Mouse (Mus musculus) limb, embryonic 11.5 days (tissue): Measurements from ENCODE around the gene Ppil1. TPM values are rescaled to one million over a fixed set of nuclear protein-coding genes. Genes with fewer than 3 reads are reported as not detected.
"Not testable (repeated sequence)": the region's sequence is repeated elsewhere in the genome, so short reads cannot be mapped to it uniquely, and the experiment has no call there.

Experiments used
- ATAC-seq: fragments of 200-750 bp; cut with Nextera tagmentation; 2 replicates; pipeline ENCODE4 v1.8.0; 2017; ENCODE audit warnings: low read depth; ENCODE audit not compliant: insufficient number of reproducible peaks, low FRiP score, low TSS enrichment
- DNase-seq: peaks from one replicate; pipeline ENCODE4 v3.0.0-alpha.2; 2015; ENCODE audit warnings: low spot score
- H3K27ac ChIP-seq: fragments of 300-500 bp; sonication (generic); replicated peaks from 2 replicates; pipeline ENCODE4 v1.5.1; 2014; ENCODE audit warnings: low read depth, mild to moderate bottlenecking, low read length
- H3K27me3 ChIP-seq: fragments of 300-500 bp; sonication (generic); 2 replicates; pipeline ENCODE4 v1.6.1; 2014; ENCODE audit warnings: mild to moderate bottlenecking, low read length, mixed read lengths; ENCODE audit not compliant: control insufficient read depth, insufficient read depth
- H3K36me3 ChIP-seq: fragments of 300-500 bp; sonication (generic); 2 replicates; pipeline ENCODE4 v1.6.1; 2014; ENCODE audit warnings: mild to moderate bottlenecking, low read length, moderate library complexity, mixed read lengths; ENCODE audit not compliant: control insufficient read depth, insufficient read depth
- H3K4me1 ChIP-seq: fragments of 300-500 bp; sonication (generic); 2 replicates; pipeline ENCODE4 v1.6.1; 2014; ENCODE audit warnings: low read length, mixed read lengths; ENCODE audit not compliant: control insufficient read depth, insufficient read depth
- H3K4me2 ChIP-seq: fragments of 300-500 bp; sonication (generic); 2 replicates; pipeline ENCODE4 v1.6.1; 2014; ENCODE audit warnings: low read depth, mild to moderate bottlenecking, moderate library complexity; ENCODE audit not compliant: severe bottlenecking
- H3K4me3 ChIP-seq: fragments of 300-500 bp; sonication (generic); 2 replicates; pipeline ENCODE4 v1.5.1; 2014; ENCODE audit warnings: low read depth, low read length
- H3K9ac ChIP-seq: fragments of 300-500 bp; sonication (generic); 2 replicates; pipeline ENCODE4 v1.6.1; 2014; ENCODE audit warnings: mild to moderate bottlenecking, low read length
- H3K9me3 ChIP-seq: fragments of 300-500 bp; sonication (generic); 2 replicates; pipeline ENCODE4 v1.6.1; 2016; ENCODE audit warnings: low read length; ENCODE audit not compliant: control insufficient read depth
- WGBS: fragments of 180-500 bp; shearing (Covaris S2); extraction: QIAGEN DNeasy Blood & Tissue Kit; methylation state at CpG from one replicate; pipeline ENCODE4 v1.1.7; 2014; 5-methylcytosine and 5-hydroxymethylcytosine counted together
- polyA plus RNA-seq: library from polyadenylated mRNA; unstranded; fragments of >200 nt; fragmentation: Nextera tagmentation; extraction: Ambion mirVana; gene quantifications from 2 replicates; pipeline ENCODE4 v1.2.1, GENCODE M21; 2014

The Ppil1 gene
- polyA plus RNA-seq, 1 experiment from 2014 or later, result 201 TPM

DNA sequence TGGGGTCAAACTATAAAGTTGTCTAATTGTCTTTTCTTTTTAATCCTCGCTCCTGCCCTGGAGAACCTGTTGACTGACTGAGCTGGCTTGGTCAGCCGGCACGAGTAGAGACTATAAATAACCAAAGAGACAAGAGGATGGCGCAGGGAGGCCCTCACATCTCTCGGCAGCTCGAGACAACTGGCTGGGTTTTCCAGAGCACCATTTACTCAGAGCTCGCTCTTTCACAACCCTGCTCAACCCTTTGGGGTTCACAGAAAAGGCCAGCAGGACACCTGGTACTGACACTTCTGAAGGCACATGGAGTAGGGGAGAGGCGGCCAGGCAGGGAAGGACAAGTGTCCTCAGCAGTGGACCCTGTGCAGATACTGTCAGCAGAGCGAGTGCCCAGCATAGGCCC, 10.3 kb downstream of the Ppil1 start:
- Histone ChIP-seq H3K36me3 (peaks cover 34% of the 10 kb centered on the region), H3K27ac (no peak overlapping the region), H3K27me3 (no peaks in the 10 kb centered on the region), H3K4me3 (no peak overlapping the region), H3K4me2 (no peak overlapping the region), H3K4me1 (no peaks in the 10 kb centered on the region; the same call in 1 of the 2 replicates), H3K9me3 (no peaks in the 10 kb centered on the region), H3K9ac (no peak overlapping the region)
- 70% methylated on average over 9 of the region's 9 CpGs for WGBS
- ATAC-seq (no peak), DNase-seq (no peak)

DNA sequence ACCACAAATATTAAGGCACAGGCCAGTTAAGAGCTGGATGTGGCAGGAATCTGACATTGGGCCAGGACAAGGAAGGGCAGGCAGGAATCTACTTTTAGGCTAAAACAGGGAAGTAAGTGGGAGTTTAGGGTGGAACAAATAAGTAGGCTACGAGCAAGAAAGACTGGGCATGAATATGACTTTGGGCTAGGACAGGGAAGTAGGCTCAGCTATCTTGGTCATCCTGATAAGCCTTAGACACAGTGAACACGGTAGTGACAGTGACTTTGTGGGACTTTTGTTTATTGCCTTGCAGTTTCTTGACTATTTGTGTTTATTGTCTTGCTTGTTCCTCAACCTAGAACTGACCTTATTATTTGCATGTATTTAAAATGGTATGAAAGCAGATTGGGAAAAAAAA, 10.8 kb downstream of the Ppil1 start:
- no peaks in the 10 kb centered on the region; the same call in 1 of the 2 replicates for H3K4me1 ChIP-seq
- H3K27ac ChIP-seq, result no peak overlapping the region
- no peaks in the 10 kb centered on the region for H3K9me3 ChIP-seq
- 87% methylated on average over 2 of the region's 2 CpGs for WGBS
- no peaks in the 10 kb centered on the region for H3K27me3 ChIP-seq
- DNase-seq (no peak), ATAC-seq (no peak)
- H3K4me3 ChIP-seq, result no peak overlapping the region
- peaks cover 34% of the 10 kb centered on the region for H3K36me3 ChIP-seq
- H3K4me2 ChIP-seq, result no peak overlapping the region
- no peak overlapping the region for H3K9ac ChIP-seq

DNA sequence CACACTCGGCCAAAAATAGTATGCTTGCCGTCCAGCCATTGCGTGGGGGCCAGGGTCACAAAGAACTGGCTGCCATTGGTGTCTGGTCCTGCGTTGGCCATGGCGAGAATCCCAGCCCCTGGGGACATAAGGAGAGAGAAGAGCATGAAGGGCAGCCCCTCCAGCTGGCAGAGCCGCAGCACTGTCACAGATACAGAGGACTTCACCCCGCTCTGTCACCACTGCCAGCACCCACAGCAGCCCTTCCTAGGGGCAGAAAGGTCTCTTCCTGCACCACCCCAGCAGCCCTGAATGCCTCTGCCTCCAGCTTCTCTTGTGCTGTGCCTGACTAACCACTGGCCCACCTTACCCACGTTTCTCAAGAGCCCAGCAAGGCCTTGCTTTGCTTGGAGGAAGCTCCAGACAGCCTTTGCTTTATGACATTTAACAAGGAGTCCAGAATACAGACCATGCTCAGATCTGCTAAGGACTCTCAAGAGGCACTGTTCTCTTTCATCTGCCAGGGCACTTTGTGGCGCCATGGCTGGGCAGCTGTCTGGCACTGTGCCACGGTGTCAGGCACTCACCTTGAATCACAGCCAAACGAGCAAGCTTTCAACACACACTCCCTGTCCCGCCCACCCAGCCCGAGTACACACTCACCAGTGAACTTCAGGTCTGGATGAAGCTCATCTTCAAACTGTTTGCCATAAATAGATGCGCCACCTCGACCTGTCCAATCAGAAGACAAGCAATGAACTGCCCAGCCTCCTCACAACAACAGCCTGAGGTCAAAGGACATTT, 12.2 kb downstream of the Ppil1 start:
- DNase-seq (no peak), ATAC-seq (no peak)
- 89% methylated on average over 15 of the region's 15 CpGs for WGBS
- H3K9ac ChIP-seq, result no peak overlapping the region
- H3K4me1 ChIP-seq, result no peaks in the 10 kb centered on the region; the same call in 1 of the 2 replicates
- H3K36me3 ChIP-seq, result peaks cover 27% of the 10 kb centered on the region
- H3K4me2 ChIP-seq, result no peak overlapping the region
- no peaks in the 10 kb centered on the region for H3K9me3 ChIP-seq
- no peak overlapping the region for H3K4me3 ChIP-seq
- no peaks in the 10 kb centered on the region for H3K27me3 ChIP-seq
- H3K27ac ChIP-seq, result no peak overlapping the region

DNA sequence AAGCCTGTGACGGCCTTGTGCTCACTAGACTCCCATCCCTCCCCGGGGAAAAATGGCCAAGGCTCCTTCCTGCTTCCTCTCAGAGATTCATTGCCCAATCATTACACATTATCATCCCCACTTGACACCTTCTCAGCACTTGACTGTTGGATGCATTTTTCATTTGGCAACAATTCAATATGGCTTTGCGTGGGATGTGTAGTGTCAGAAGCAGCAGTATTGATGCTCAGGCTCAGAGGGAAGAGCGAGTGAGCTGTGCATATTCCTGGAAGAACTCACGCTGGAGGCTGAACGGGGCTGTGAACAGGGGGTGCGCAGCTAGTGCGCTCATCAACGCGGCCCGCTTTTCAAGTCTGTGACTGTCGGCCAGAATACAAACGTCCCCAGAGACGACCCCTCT, 13.0 kb downstream of the Ppil1 start:
- H3K4me2 ChIP-seq, H3K27me3 ChIP-seq, ATAC-seq, H3K9me3 ChIP-seq, H3K4me3 ChIP-seq, DNase-seq, H3K27ac ChIP-seq, H3K4me1 ChIP-seq, H3K9ac ChIP-seq: not testable (repeated sequence)
- H3K36me3 ChIP-seq, result peaks cover 25% of the 10 kb centered on the region
- 88% methylated on average over 14 of the region's 14 CpGs for WGBS

DNA sequence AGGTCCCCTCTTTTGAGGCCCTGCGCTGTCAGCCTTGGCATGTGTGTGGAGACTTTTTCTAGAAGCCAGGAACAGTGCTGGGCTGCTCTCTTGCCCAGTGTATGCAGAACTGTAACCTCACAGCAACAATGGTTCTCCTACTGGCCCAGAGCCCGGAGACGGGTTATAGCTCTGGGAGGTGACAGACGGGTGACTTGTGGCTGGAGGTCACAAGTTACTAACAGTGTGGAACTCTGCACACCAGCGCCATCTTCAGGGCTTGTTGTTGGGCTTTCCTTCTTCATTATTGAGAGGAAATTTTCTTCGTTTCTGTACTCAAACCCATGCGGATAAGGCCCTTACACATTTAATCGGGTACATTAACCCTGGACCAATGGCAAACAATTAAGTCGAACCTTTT, 14.5 kb downstream of the Ppil1 start:
- no peak overlapping the region for H3K27ac ChIP-seq
- no peak overlapping the region for H3K4me3 ChIP-seq
- no peaks in the 10 kb centered on the region for H3K9me3 ChIP-seq
- peaks cover 25% of the 10 kb centered on the region for H3K36me3 ChIP-seq
- H3K27me3 ChIP-seq, result no peaks in the 10 kb centered on the region
- ATAC-seq (no peak), DNase-seq (peak; percentile 49)
- WGBS, result 60% methylated on average over 9 of the region's 9 CpGs
- H3K4me2 ChIP-seq, result no peak overlapping the region
- H3K9ac ChIP-seq, result no peak overlapping the region; the same call in 1 of the 2 replicates
- H3K4me1 ChIP-seq, result peaks cover 20% of the 10 kb centered on the region

DNA sequence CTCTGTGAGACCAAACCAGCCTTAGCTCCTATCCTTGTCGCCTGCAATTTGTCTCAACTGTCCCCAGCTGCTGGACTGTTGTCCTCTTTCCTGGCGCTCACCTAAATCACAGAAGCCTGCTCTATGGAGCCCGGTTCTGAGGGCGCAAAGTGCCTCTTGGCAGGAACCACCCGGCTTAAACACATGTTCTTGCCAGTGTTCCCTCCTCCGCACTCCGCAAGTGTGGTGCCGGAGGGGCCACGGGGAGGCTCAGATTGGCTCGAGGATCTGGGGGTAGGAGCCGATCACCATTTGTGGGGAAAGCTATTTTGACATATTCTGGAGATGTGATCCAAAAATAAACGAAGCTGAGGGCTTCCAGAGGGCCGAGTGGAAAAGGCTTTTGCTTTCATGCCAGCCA, 16.1 kb downstream of the Ppil1 start:
- Histone ChIP-seq H3K27me3 (no peaks in the 10 kb centered on the region), H3K4me1 (peaks cover 21% of the 10 kb centered on the region), H3K4me3 (no peak overlapping the region), H3K4me2 (no peak overlapping the region), H3K27ac (no peak overlapping the region), H3K36me3 (peaks cover 22% of the 10 kb centered on the region), H3K9me3 (no peaks in the 10 kb centered on the region), H3K9ac (no peak overlapping the region)
- ATAC-seq, result no peak
- 86% methylated on average over 13 of the region's 13 CpGs for WGBS
- DNase-seq, result no peak

DNA sequence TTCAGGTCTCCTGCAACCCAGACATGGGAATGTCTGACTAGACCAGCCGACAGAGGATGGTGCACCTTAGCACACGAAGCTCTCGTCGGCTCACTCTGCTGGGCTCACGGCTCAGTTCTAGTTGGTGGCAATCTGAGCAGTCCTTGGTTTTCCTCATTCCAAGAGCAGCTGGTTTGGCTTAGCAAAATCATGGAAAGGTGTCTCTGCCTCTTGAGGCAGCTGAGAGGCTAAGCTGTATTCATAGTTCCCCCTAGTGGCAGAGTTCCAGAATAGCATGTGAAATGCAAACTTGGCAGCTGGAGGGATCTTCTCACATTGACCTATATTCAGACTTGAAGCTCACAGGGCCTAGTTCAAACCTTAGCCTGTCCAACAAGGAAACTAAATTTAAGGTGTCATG, 17.4 kb downstream of the Ppil1 start:
- H3K4me3 ChIP-seq, result no peak overlapping the region
- H3K36me3 ChIP-seq, result peaks cover 13% of the 10 kb centered on the region
- 20% methylated on average over 5 of the region's 5 CpGs for whole genome bisulfite sequencing
- no peaks in the 10 kb centered on the region for H3K9me3 ChIP-seq
- H3K4me1 ChIP-seq, result peaks cover 21% of the 10 kb centered on the region
- H3K9ac ChIP-seq, result no peak overlapping the region
- no peak overlapping the region for H3K27ac ChIP-seq
- 0 out of 2 replicates have a peak, but pooled peaks have one; percentile 65 for ATAC-seq
- no peak overlapping the region; the same call in 1 of the 2 replicates for H3K4me2 ChIP-seq
- peak; percentile 81 for DNase-seq
- H3K27me3 ChIP-seq, result no peaks in the 10 kb centered on the region

DNA sequence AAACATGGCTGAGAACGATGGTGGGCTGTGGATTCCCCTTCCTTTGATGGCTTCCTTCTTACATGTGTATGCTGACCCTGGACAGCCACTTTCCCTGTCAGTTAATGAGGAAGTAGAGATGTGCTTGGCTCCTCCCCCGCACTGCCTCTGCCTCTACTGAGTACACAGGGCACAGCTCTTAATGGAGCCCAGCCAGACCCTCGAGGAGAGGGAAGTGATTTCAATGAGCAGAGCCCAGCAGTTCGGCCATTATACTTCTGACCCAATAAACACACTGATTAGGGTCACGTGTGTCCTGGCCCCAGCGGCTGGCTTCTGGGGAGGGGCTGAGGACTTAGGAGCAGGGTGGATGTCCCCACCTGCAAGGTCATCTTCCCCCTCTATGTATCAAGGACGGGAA, 18.3 kb downstream of the Ppil1 start:
- Histone ChIP-seq H3K4me3 (no peak overlapping the region), H3K9ac (no peak overlapping the region), H3K4me2 (no peak overlapping the region), H3K27ac (peak overlapping the region; percentile 10; the same call in 1 of the 2 replicates), H3K36me3 (peaks cover 10% of the 10 kb centered on the region), H3K27me3 (no peaks in the 10 kb centered on the region), H3K9me3 (no peaks in the 10 kb centered on the region), H3K4me1 (peaks cover 21% of the 10 kb centered on the region)
- WGBS, result 27% methylated on average over 7 of the region's 7 CpGs
- ATAC-seq (no peak), DNase-seq (peak; percentile 37)
